Mouse (Mus musculus) heart, embryonic 16.5 days (tissue): ENCODE data around the gene Ppard. TPM values are rescaled to one million over a fixed set of nuclear protein-coding genes. Genes with fewer than 3 reads are reported as not detected.

ENCODE experiments used
- ATAC-seq: fragments of 200-750 bp; cut with Nextera tagmentation; replicated peaks from 2 replicates; pipeline ENCODE4 v1.8.0; 2017; ENCODE audit warnings: moderate number of reproducible peaks; ENCODE audit not compliant: insufficient read depth, low FRiP score; ENCODE audit errors: extremely low read depth
- H3K27ac ChIP-seq: fragments of 300-500 bp; sonication (generic); 2 replicates; pipeline ENCODE4 v1.5.1; 2014; ENCODE audit warnings: mild to moderate bottlenecking, low read length, control low read depth, moderate library complexity
- H3K27me3 ChIP-seq: fragments of 300-500 bp; sonication (generic); 2 replicates; pipeline ENCODE4 v1.6.1; 2014; ENCODE audit warnings: low read length, mixed read lengths; ENCODE audit not compliant: control insufficient read depth, insufficient read depth
- H3K36me3 ChIP-seq: fragments of 300-500 bp; sonication (generic); 2 replicates; pipeline ENCODE4 v1.6.1; 2014; ENCODE audit not compliant: control insufficient read depth, insufficient read depth
- H3K4me1 ChIP-seq: fragments of 300-500 bp; sonication (generic); 2 replicates; pipeline ENCODE4 v1.6.1; 2014; ENCODE audit warnings: low read length, mixed read lengths; ENCODE audit not compliant: control insufficient read depth, insufficient read depth
- H3K4me2 ChIP-seq: fragments of 300-500 bp; sonication (generic); 2 replicates; pipeline ENCODE4 v1.6.1; 2014; ENCODE audit warnings: low read depth, mild to moderate bottlenecking, control low read depth, low read length
- H3K4me3 ChIP-seq: fragments of 300-500 bp; sonication (generic); 2 replicates; pipeline ENCODE4 v1.5.1; 2014; ENCODE audit warnings: mild to moderate bottlenecking, control low read depth, low read length
- H3K9ac ChIP-seq: fragments of 300-500 bp; sonication (generic); 2 replicates; pipeline ENCODE4 v1.6.1; 2014; ENCODE audit warnings: low read length, control low read depth
- H3K9me3 ChIP-seq: fragments of 300-500 bp; sonication (generic); replicated peaks from 2 replicates; pipeline ENCODE4 v1.6.1; 2016; ENCODE audit warnings: low read length; ENCODE audit not compliant: control insufficient read depth
- WGBS: fragments of 180-500 bp; shearing (Covaris S2); extraction: QIAGEN DNeasy Blood & Tissue Kit; methylation state at CpG from one replicate; pipeline ENCODE4 v1.1.7; 2014; 5-methylcytosine and 5-hydroxymethylcytosine counted together
- polyA plus RNA-seq: library from polyadenylated mRNA; unstranded; fragments of >200 nt; fragmentation: Nextera tagmentation; extraction: Ambion mirVana; gene quantifications from 2 replicates; pipeline ENCODE4 v1.2.1, GENCODE M21; 2015

The Ppard gene
- polyA plus RNA-seq, 1 experiment from 2014 or later, result 1.2 TPM

- Histone ChIP-seq H3K4me2 (no peak overlapping the region), H3K9ac (no peak overlapping the region), H3K27me3 (no peaks in the 10 kb centered on the region), H3K4me1 (peaks cover 12% of the 10 kb centered on the region), H3K9me3 (peaks cover 5% of the 10 kb centered on the region), H3K4me3 (no peak overlapping the region), H3K36me3 (peaks cover 12% of the 10 kb centered on the region), H3K27ac (no peak overlapping the region)
- 63% methylated on average over 4 of the region's 4 CpGs for WGBS
- no peak; the same call in 1 of the 2 replicates for ATAC-seq
These were observed 61.2 kb downstream of the Ppard start for GRCm38 (mm10) chr17:28293716-28294115.

DNA sequence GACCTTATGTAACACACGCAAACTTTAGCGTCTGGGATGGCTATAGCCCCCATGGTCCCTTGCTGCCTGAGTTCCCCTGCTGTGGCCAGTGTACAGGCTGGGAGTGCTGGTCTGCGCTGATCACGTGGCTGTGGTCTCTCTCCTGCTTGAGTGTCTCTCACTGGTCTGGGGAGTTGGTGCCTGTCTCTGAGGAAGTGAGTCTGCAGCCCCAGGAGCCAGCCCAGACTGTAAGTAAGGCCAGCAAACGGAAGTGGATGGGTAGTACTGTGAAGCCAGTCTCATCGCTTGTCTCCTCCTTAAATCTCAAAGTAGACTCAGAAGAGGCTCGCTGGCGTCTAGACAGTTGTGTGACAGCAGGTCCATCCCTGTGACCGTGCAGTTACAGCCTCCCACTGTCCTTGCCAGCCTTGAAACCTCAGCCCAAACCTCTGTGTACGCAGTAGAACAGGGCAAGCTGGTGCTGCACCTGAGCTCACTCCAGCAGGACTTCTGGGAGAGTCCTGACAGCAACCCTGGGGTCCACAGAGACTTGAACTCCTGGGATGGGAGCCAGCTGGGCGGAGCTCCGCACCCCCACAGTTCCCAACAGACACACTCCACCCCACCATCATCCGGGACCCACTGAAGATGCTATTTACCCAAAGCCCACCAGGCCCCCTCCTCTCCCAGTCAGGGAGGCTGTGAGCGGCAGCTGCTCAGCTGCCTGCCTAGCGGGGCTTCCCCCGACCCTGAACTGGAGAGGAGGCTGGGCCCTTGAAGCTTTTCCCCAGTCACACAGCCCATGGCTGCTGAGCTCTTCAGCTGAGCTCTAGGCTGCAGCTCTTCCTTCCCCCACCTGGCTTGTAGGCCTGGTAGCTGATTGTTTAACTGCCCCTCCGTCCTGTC, 62.2 kb downstream of the Ppard start:
- peaks cover 15% of the 10 kb centered on the region for H3K36me3 ChIP-seq
- H3K4me3 ChIP-seq, result no peak overlapping the region
- peaks cover 5% of the 10 kb centered on the region for H3K9me3 ChIP-seq
- peaks cover 14% of the 10 kb centered on the region for H3K4me1 ChIP-seq
- H3K27ac ChIP-seq, result peak overlapping the region; percentile 27; the same call in 1 of the 2 replicates
- 72% methylated on average over 17 of the region's 17 CpGs for WGBS
- H3K4me2 ChIP-seq, result no peak overlapping the region
- H3K9ac ChIP-seq, result 0 out of 2 replicates have a peak overlapping the region, but pooled peaks have one; percentile 19
- no peaks in the 10 kb centered on the region for H3K27me3 ChIP-seq
- ATAC-seq, result no peak; the same call in 1 of the 2 replicates

DNA sequence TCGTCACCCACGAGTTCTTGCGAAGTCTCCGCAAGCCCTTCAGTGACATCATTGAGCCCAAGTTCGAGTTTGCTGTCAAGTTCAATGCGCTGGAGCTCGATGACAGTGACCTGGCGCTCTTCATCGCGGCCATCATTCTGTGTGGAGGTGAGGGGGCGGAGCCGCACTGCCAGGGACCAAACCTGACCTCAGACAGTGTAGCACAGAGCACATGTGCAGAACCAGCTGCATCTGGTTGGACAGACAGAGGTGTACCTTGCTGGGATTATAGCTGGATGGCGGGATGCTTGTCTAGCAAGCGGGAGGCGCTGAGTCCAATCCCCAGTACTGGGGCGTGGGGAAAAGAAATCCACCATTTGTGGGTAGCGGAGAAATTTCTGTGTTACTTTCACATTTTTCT, 66.4 kb downstream of the Ppard start:
- Histone ChIP-seq H3K4me1 (peaks cover 7% of the 10 kb centered on the region), H3K36me3 (peaks cover 13% of the 10 kb centered on the region), H3K27ac (no peak overlapping the region), H3K27me3 (no peaks in the 10 kb centered on the region), H3K4me2 (no peak overlapping the region), H3K9ac (no peak overlapping the region), H3K4me3 (no peak overlapping the region), H3K9me3 (no peaks in the 10 kb centered on the region)
- no peak for ATAC-seq
- 91% methylated on average over 17 of the region's 17 CpGs for WGBS

DNA sequence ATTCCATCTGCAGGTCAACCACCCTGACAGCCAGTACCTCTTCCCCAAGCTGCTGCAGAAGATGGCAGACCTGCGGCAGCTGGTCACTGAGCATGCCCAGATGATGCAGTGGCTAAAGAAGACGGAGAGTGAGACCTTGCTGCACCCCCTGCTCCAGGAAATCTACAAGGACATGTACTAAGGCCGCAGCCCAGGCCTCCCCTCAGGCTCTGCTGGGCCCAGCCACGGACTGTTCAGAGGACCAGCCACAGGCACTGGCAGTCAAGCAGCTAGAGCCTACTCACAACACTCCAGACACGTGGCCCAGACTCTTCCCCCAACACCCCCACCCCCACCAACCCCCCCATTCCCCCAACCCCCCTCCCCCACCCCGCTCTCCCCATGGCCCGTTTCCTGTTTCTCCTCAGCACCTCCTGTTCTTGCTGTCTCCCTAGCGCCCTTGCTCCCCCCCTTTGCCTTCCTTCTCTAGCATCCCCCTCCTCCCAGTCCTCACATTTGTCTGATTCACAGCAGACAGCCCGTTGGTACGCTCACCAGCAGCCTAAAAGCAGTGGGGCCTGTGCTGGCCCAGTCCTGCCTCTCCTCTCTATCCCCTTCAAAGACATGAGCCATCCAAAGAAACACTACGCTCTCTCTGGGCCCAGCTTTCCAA, 67.3 kb downstream of the Ppard start:
- no peaks in the 10 kb centered on the region for H3K9me3 ChIP-seq
- peaks cover 13% of the 10 kb centered on the region for H3K36me3 ChIP-seq
- WGBS, result 49% methylated on average over 11 of the region's 11 CpGs
- H3K4me2 ChIP-seq, result no peak overlapping the region
- no peak overlapping the region for H3K4me3 ChIP-seq
- no peak for ATAC-seq
- H3K27me3 ChIP-seq, result no peaks in the 10 kb centered on the region
- H3K4me1 ChIP-seq, result peaks cover 4% of the 10 kb centered on the region
- no peak overlapping the region for H3K9ac ChIP-seq
- H3K27ac ChIP-seq, result no peak overlapping the region

- H3K27ac ChIP-seq, result no peak overlapping the region
- no peak overlapping the region for H3K4me2 ChIP-seq
- 63% methylated on average over 9 of the region's 9 CpGs for WGBS
- no peaks in the 10 kb centered on the region for H3K27me3 ChIP-seq
- H3K4me1 ChIP-seq, result peaks cover 2% of the 10 kb centered on the region; the same call in 1 of the 2 replicates
- ATAC-seq, result no peak
- H3K4me3 ChIP-seq, result no peak overlapping the region
- H3K36me3 ChIP-seq, result peaks cover 13% of the 10 kb centered on the region
- H3K9ac ChIP-seq, result no peak overlapping the region
- H3K9me3 ChIP-seq, result no peaks in the 10 kb centered on the region
These were observed 67.8 kb downstream of the Ppard start for GRCm38 (mm10) chr17:28300323-28300722.

GRCm38 (mm10) chr17:28300850-28301249, 68.3 kb downstream of the Ppard start:
- Histone ChIP-seq H3K4me1 (peaks cover 2% of the 10 kb centered on the region; the same call in 1 of the 2 replicates), H3K4me2 (no peak overlapping the region), H3K27me3 (no peaks in the 10 kb centered on the region), H3K27ac (no peak overlapping the region), H3K36me3 (peaks cover 13% of the 10 kb centered on the region), H3K9me3 (no peaks in the 10 kb centered on the region), H3K4me3 (no peak overlapping the region), H3K9ac (no peak overlapping the region)
- no peak for ATAC-seq
- 54% methylated on average over 3 of the region's 3 CpGs for WGBS

DNA sequence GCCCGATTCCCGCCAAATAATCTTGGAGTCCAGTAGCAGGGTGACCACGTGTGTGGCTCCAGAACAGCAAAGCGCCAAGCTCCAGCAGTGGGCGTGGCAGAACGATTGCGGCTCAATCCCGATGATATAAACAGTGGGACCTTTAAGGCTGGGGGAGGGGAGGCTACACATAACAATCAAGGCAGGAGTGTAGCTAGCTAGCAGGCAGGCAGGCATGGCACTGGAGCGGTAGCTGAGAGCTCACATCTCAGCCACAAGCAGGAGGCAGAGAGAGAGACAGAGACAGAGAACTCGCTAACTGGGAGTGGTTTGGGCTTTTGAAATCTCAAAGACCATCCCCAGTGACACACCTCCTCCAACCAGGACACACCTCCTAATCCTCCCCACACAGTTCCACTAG, 72.7 kb downstream of the Ppard start:
- Histone ChIP-seq H3K27ac (no peak overlapping the region), H3K27me3 (no peaks in the 10 kb centered on the region), H3K4me2 (no peak overlapping the region), H3K4me3 (no peak overlapping the region), H3K4me1 (peaks cover 6% of the 10 kb centered on the region), H3K9me3 (no peaks in the 10 kb centered on the region), H3K36me3 (no peaks in the 10 kb centered on the region), H3K9ac (no peak overlapping the region)
- no peak for ATAC-seq
- WGBS, result 61% methylated on average over 10 of the region's 10 CpGs

GRCm38 (mm10) chr17:28308297-28309195, 76.0 kb downstream of the Ppard start:
- ATAC-seq, result no peak
- Histone ChIP-seq H3K36me3 (no peaks in the 10 kb centered on the region), H3K4me1 (peaks cover 6% of the 10 kb centered on the region), H3K27me3 (no peaks in the 10 kb centered on the region), H3K4me3 (peak overlapping the region; percentile 29), H3K9me3 (no peaks in the 10 kb centered on the region), H3K27ac (peak overlapping the region; percentile 11; the same call in 1 of the 2 replicates), H3K9ac (peak overlapping the region; percentile 61), H3K4me2 (peak overlapping the region; percentile 56)
- 10% methylated on average over 18 of the region's 18 CpGs for WGBS
